Mouse (Mus musculus) G1E (cell line): ENCODE data around the gene Aox4. TPM values are rescaled to one million over a fixed set of nuclear protein-coding genes. Genes with fewer than 3 reads are reported as not detected.

ENCODE experiments used
- ATAC-seq: 2 replicates; pipeline ENCODE4 v1.8.0; 2016; ENCODE audit warnings: mild to moderate bottlenecking; ENCODE audit not compliant: insufficient number of reproducible peaks, poor library complexity, low FRiP score, severe bottlenecking; ENCODE audit errors: extremely low read depth
- DNase-seq: peaks from one replicate; pipeline ENCODE4 v3.0.0; 2012; ENCODE audit warnings: low spot score
- H3K27me3 ChIP-seq: 2 replicates; pipeline ENCODE4 v1.6.1; 2012; ENCODE audit warnings: mild to moderate bottlenecking, low read length, inconsistent platforms; ENCODE audit not compliant: insufficient read depth
- H3K36me3 ChIP-seq: replicated peaks from 2 replicates; pipeline ENCODE3; 2012; ENCODE audit warnings: mild to moderate bottlenecking, inconsistent platforms
- H3K4me1 ChIP-seq: 2 replicates; pipeline ENCODE4 v1.6.1; 2012; ENCODE audit warnings: low read depth, low read length, inconsistent platforms, mixed read lengths; ENCODE audit not compliant: insufficient read depth
- H3K4me3 ChIP-seq: 2 replicates; pipeline ENCODE4 v1.5.1; 2012; ENCODE audit warnings: low read depth, mild to moderate bottlenecking, inconsistent platforms, low read length, moderate library complexity, mixed read lengths
- H3K9me3 ChIP-seq: replicated peaks from 2 replicates; pipeline ENCODE4 v1.6.1; 2012; ENCODE audit warnings: inconsistent platforms
- CTCF ChIP-seq: IDR thresholded peaks from 2 replicates; pipeline ENCODE4 v1.5.1; 2012; ENCODE audit warnings: low read depth, low read length, inconsistent platforms, mixed read lengths
- GATA1 ChIP-seq: IDR thresholded peaks from 2 replicates; pipeline ENCODE4 v1.6.1; 2012; ENCODE audit warnings: borderline replicate concordance, low read length, inconsistent platforms, mixed read lengths
- GATA2 ChIP-seq: IDR thresholded peaks from 2 replicates; pipeline ENCODE4 v1.6.1; 2012; ENCODE audit warnings: low read depth, low read length, inconsistent platforms, borderline replicate concordance
- POLR2AphosphoS5 ChIP-seq: IDR thresholded peaks from 2 replicates; pipeline ENCODE4 v1.6.1; 2012; ENCODE audit warnings: low read depth, low read length, inconsistent platforms; ENCODE audit not compliant: insufficient replicate concordance
- TAL1 ChIP-seq: conservative IDR thresholded peaks from 2 replicates; pipeline ENCODE4 v1.6.1; 2012; ENCODE audit warnings: low read depth, low read length, inconsistent platforms, mixed read lengths
- polyA plus RNA-seq: library from polyadenylated mRNA; stranded (reverse); fragments of >175 nt; gene quantifications from 2 replicates; pipeline ENCODE4 v1.2.3, GENCODE M21; 2012
- total RNA-seq, 2 experiments: library from RNA; stranded (forward) in 1 of 2; stranded (reverse) in 1 of 2; fragments of 200-1000 nt in 1 of 2; fragments of >200 nt in 1 of 2; fragmentation: Nextera tagmentation in 1 of 2; gene quantifications; 2 replicates each; pipeline ENCODE4 v1.2.3; 2014 to 2017

Gene Aox4
- total and polyA plus RNA-seq, 3 experiments = 0.07 to 6.1 (median 0.82) TPM

GRCm38 (mm10) chr1:58253466-58253865 lies 43.3 kb downstream of the Aox4 start:
- Histone ChIP-seq H3K4me3 (no peak overlapping the region), H3K9me3 (no peaks in the 10 kb centered on the region), H3K36me3 (no peaks in the 10 kb centered on the region), H3K4me1 (no peaks in the 10 kb centered on the region), H3K27me3 (0 out of 2 replicates have a peak, but pooled peaks cover 3% of the 10 kb centered on the region)
- DNase-seq (no peak), ATAC-seq (no peak)
- TF ChIP-seq GATA1 = no peak

- peaks cover 2% of the 10 kb centered on the region; the same call in 1 of the 2 replicates for H3K27me3 ChIP-seq
- DNase-seq = no peak
- no peak for ATAC-seq
- TF ChIP-seq TAL1 (no peak), GATA1 (no peak), POLR2AphosphoS5 (no peak), GATA2 (no peak), CTCF (no peak)
- no peak overlapping the region for H3K4me3 ChIP-seq
- H3K4me1 ChIP-seq = no peaks in the 10 kb centered on the region
- no peaks in the 10 kb centered on the region for H3K36me3 ChIP-seq
- no peaks in the 10 kb centered on the region for H3K9me3 ChIP-seq
Measured at GRCm38 (mm10) chr1:58257195-58257991, 47.2 kb downstream of the Aox4 start.

GRCm38 (mm10) chr1:58260311-58260710 lies 50.1 kb downstream of the Aox4 start:
- ATAC-seq (no peak), DNase-seq (no peak)
- Histone ChIP-seq H3K9me3 (no peaks in the 10 kb centered on the region), H3K27me3 (peaks cover 2% of the 10 kb centered on the region; the same call in 1 of the 2 replicates), H3K4me1 (no peaks in the 10 kb centered on the region), H3K36me3 (no peaks in the 10 kb centered on the region), H3K4me3 (no peak overlapping the region)
- TF ChIP-seq POLR2AphosphoS5 (no peak), CTCF (no peak), GATA2 (no peak), TAL1 (no peak), GATA1 (no peak)

GRCm38 (mm10) chr1:58268231-58268630 lies 58.0 kb downstream of the Aox4 start:
- no peaks in the 10 kb centered on the region for H3K36me3 ChIP-seq
- H3K4me1 ChIP-seq = no peaks in the 10 kb centered on the region
- DNase-seq = no peak
- no peaks in the 10 kb centered on the region for H3K9me3 ChIP-seq
- no peak for ATAC-seq
- peaks cover 9% of the 10 kb centered on the region for H3K27me3 ChIP-seq
- H3K4me3 ChIP-seq = no peak overlapping the region
- no peak for TF ChIP-seq GATA2
- no peak for TF ChIP-seq TAL1
- no peak for TF ChIP-seq POLR2AphosphoS5
- no peak for TF ChIP-seq CTCF
- TF ChIP-seq GATA1 = no peak

GRCm38 (mm10) chr1:58270807-58271569 lies 60.8 kb downstream of the Aox4 start:
- no peak for ATAC-seq
- DNase-seq = no peak
- Histone ChIP-seq H3K4me3 (no peak overlapping the region), H3K4me1 (no peaks in the 10 kb centered on the region), H3K36me3 (no peaks in the 10 kb centered on the region), H3K27me3 (peaks cover 11% of the 10 kb centered on the region), H3K9me3 (no peaks in the 10 kb centered on the region)
- 0 out of 2 replicates have a peak, but pooled peaks have one; percentile 8 for TF ChIP-seq CTCF
- no peak for TF ChIP-seq GATA2

- ATAC-seq (no peak), DNase-seq (peak; percentile 27)
- H3K9me3 ChIP-seq = no peaks in the 10 kb centered on the region
- no peak overlapping the region for H3K4me3 ChIP-seq
- TF ChIP-seq GATA2 = no peak
- no peak for TF ChIP-seq CTCF
- TF ChIP-seq POLR2AphosphoS5 = no peak
- TF ChIP-seq GATA1 = no peak
- TF ChIP-seq TAL1 = no peak
- H3K27me3 ChIP-seq = peaks cover 25% of the 10 kb centered on the region
- H3K4me1 ChIP-seq = peaks cover 1% of the 10 kb centered on the region
- H3K36me3 ChIP-seq = no peaks in the 10 kb centered on the region
Measured at GRCm38 (mm10) chr1:58275879-58276278, 65.7 kb downstream of the Aox4 start.

GRCm38 (mm10) chr1:58278026-58278425 lies 67.8 kb downstream of the Aox4 start, which contains the start of gene Aox2:
Gene Aox2, plus strand, starts transcription at chr1:58278326.
- no peaks in the 10 kb centered on the region for H3K9me3 ChIP-seq
- ATAC-seq (no peak), DNase-seq (no peak)
- H3K4me1 ChIP-seq = peaks cover 3% of the 10 kb centered on the region
- no peak within 1 kb of the TSS for H3K4me3 ChIP-seq
- H3K36me3 ChIP-seq = no peaks in the 10 kb centered on the region
- peaks cover 22% of the 10 kb centered on the region for H3K27me3 ChIP-seq
- TF ChIP-seq TAL1 (no peak), GATA2 (no peak), GATA1 (no peak), POLR2AphosphoS5 (no peak)
